Mouse (Mus musculus) heart, embryonic 16.5 days (tissue): ENCODE measurements around the gene Gprc5d. TPM values are rescaled to one million over a fixed set of nuclear protein-coding genes. Genes with fewer than 3 reads are reported as not detected.

Experiments
- ATAC-seq: fragments of 200-750 bp; cut with Nextera tagmentation; replicated peaks from 2 replicates; pipeline ENCODE4 v1.8.0; 2017; ENCODE audit warnings: moderate number of reproducible peaks; ENCODE audit not compliant: insufficient read depth, low FRiP score; ENCODE audit errors: extremely low read depth
- H3K27ac ChIP-seq: fragments of 300-500 bp; sonication (generic); 2 replicates; pipeline ENCODE4 v1.5.1; 2014; ENCODE audit warnings: mild to moderate bottlenecking, low read length, control low read depth, moderate library complexity
- H3K27me3 ChIP-seq: fragments of 300-500 bp; sonication (generic); 2 replicates; pipeline ENCODE4 v1.6.1; 2014; ENCODE audit warnings: low read length, mixed read lengths; ENCODE audit not compliant: control insufficient read depth, insufficient read depth
- H3K36me3 ChIP-seq: fragments of 300-500 bp; sonication (generic); 2 replicates; pipeline ENCODE4 v1.6.1; 2014; ENCODE audit not compliant: control insufficient read depth, insufficient read depth
- H3K4me1 ChIP-seq: fragments of 300-500 bp; sonication (generic); 2 replicates; pipeline ENCODE4 v1.6.1; 2014; ENCODE audit warnings: low read length, mixed read lengths; ENCODE audit not compliant: control insufficient read depth, insufficient read depth
- H3K4me2 ChIP-seq: fragments of 300-500 bp; sonication (generic); 2 replicates; pipeline ENCODE4 v1.6.1; 2014; ENCODE audit warnings: low read depth, mild to moderate bottlenecking, control low read depth, low read length
- H3K4me3 ChIP-seq: fragments of 300-500 bp; sonication (generic); 2 replicates; pipeline ENCODE4 v1.5.1; 2014; ENCODE audit warnings: mild to moderate bottlenecking, control low read depth, low read length
- H3K9ac ChIP-seq: fragments of 300-500 bp; sonication (generic); 2 replicates; pipeline ENCODE4 v1.6.1; 2014; ENCODE audit warnings: low read length, control low read depth
- H3K9me3 ChIP-seq: fragments of 300-500 bp; sonication (generic); replicated peaks from 2 replicates; pipeline ENCODE4 v1.6.1; 2016; ENCODE audit warnings: low read length; ENCODE audit not compliant: control insufficient read depth
- WGBS: fragments of 180-500 bp; shearing (Covaris S2); extraction: QIAGEN DNeasy Blood & Tissue Kit; methylation state at CpG from one replicate; pipeline ENCODE4 v1.1.7; 2014; 5-methylcytosine and 5-hydroxymethylcytosine counted together
- polyA plus RNA-seq: library from polyadenylated mRNA; unstranded; fragments of >200 nt; fragmentation: Nextera tagmentation; extraction: Ambion mirVana; gene quantifications from 2 replicates; pipeline ENCODE4 v1.2.1, GENCODE M21; 2015

The Gprc5d gene
- polyA plus RNA-seq, 1 experiment from 2014 or later, result not detected

DNA sequence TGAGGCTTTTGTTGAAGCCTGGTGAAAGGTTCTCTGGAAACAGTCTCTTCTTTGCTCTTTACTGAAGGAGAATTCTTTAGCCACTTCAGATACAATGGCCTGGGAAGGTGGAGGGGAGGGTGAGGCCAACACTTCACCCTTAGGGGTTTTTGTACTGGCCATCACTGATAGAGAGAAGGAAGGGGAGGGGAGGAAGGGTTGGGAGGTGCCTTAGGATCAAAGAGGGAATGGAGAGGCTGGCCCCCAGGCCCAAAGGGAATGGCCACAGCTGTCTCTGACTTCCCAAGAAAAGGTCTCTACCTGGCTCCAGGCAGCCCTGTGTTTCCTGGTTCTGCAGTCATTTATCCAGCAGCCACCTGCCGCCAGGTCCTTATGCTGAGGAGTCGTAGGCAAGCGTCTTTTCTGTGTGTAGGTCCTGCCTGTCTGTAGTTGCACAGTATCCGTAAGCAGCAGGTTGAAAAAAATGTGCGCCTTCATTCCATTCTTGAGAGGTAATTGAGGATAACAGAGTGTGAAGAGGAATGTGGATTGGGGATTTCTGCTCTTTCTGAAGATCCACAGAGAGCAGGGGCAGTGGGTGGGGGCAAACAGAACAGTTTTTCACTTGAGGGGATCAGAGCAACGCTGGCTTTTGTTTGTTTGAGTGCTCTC lies 51.2 kb downstream of the Gprc5d start:
- Histone ChIP-seq H3K4me1 (peaks cover 9% of the 10 kb centered on the region; the same call in 1 of the 2 replicates), H3K4me2 (peak overlapping the region; percentile 84; the same call in 1 of the 2 replicates), H3K4me3 (no peak overlapping the region; the same call in 1 of the 2 replicates), H3K27me3 (no peaks in the 10 kb centered on the region), H3K9ac (no peak overlapping the region), H3K9me3 (no peaks in the 10 kb centered on the region), H3K36me3 (no peaks in the 10 kb centered on the region), H3K27ac (peak overlapping the region; percentile 7; the same call in 1 of the 2 replicates)
- WGBS, result 34% methylated on average over 6 of the region's 6 CpGs
- ATAC-seq, result no peak

DNA sequence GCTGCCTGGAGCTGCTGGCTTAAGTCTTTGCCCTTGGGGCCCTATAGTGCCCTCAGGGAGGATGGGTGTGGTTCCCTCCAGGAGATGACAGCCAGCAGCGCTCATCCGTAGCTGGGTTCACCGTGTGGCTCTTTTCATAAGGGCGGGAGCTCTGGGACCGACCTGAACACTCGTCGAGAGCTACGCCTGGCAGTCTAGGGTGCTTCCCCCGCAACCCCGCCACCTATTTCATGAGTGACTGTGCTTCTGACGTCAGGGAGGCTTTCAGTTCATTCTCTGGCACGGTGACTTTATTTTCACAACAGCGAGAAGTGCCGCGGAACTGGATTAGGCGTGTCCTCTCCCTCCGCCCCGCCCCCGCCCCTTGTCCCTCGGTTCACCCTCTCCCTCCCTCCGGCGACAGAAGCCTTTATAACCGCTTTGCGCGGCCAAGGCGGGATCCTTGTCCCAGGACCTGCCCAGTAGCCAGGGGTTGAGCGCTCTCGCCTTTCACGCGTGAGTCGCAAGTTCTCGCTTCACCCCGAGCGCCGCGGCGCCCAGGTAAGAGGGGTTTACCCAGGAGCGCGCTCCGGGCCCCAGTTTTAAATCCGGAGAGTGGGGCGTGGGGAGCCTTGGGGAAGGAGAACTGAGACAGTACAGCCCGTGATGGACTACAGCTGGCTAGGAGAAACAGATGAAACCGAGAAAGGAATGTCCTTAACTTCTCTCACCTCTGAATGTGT lies 52.7 kb downstream of the Gprc5d start, which contains the start of gene Gprc5a:
Gene Gprc5a, plus strand, starts transcription at position 416 of the 722 bp plus-strand sequence.
- Histone ChIP-seq H3K4me1 (peaks cover 9% of the 10 kb centered on the region; the same call in 1 of the 2 replicates), H3K9ac (peak within 1 kb of the TSS; percentile 72), H3K27me3 (no peaks in the 10 kb centered on the region), H3K4me3 (peak within 1 kb of the TSS; percentile 57), H3K9me3 (no peaks in the 10 kb centered on the region), H3K4me2 (peak within 1 kb of the TSS; percentile 84), H3K27ac (peak within 1 kb of the TSS; percentile 7; the same call in 1 of the 2 replicates), H3K36me3 (no peaks in the 10 kb centered on the region)
- under 1% methylated on average over 44 of the region's 44 CpGs for WGBS
- peak; percentile 81 for ATAC-seq

DNA sequence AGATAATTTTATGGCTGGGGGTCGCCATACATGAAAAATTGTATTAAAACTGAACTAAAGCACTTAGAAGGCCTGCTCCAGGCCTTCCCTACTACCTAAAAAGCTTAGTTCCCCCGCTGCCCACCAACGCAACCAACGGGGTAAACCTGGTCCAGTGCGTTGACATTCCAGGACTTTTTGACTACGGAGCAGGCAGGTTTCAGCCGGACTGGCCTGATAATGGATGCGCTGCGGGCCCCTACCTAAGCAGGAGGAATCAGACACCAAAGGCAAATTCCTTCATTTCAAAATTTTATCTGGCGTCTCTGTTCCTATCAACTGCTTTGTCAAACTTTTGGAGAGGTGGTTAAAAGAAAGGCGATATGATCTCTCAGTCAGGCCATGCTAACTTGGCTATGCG lies 53.5 kb downstream of the Gprc5d start:
- H3K4me1 ChIP-seq, result peaks cover 9% of the 10 kb centered on the region; the same call in 1 of the 2 replicates
- no peak overlapping the region for H3K4me3 ChIP-seq
- H3K9me3 ChIP-seq, result no peaks in the 10 kb centered on the region
- ATAC-seq, result no peak
- no peak overlapping the region for H3K27ac ChIP-seq
- 80% methylated on average over 12 of the region's 12 CpGs for WGBS
- H3K36me3 ChIP-seq, result no peaks in the 10 kb centered on the region
- H3K4me2 ChIP-seq, result no peak overlapping the region
- no peak overlapping the region for H3K9ac ChIP-seq
- no peaks in the 10 kb centered on the region for H3K27me3 ChIP-seq

DNA sequence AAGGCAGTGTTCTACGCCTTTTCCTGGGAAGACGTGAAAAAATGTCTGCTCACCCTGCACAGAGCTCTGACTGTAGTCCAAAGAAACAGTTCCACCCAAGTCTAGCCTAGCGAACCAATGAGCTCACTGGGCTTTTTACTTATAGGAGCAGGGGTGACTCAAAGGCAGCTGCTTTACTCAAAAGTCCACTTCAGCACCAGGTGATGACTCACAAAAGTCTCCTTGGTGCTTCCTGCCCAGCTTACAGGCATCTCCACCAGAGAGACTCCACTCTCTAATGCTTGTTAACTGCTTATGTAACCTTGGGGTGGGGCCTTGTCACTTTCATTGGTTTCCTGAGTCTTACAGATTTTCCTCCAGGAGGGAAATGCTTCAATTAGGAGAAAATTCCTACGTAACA lies 57.4 kb downstream of the Gprc5d start:
- Histone ChIP-seq H3K9ac (no peak overlapping the region), H3K4me1 (no peaks in the 10 kb centered on the region), H3K27ac (no peak overlapping the region), H3K27me3 (no peaks in the 10 kb centered on the region), H3K36me3 (no peaks in the 10 kb centered on the region), H3K4me2 (no peak overlapping the region), H3K9me3 (no peaks in the 10 kb centered on the region), H3K4me3 (no peak overlapping the region)
- ATAC-seq, result no peak
- WGBS, result 94% methylated on average over 4 of the region's 4 CpGs

Other genes with a start within 250 kb of the Gprc5d start
- 9.1 and 10.6 TPM in 2 replicates for gene Gpr19, start 219.7 kb downstream of the Gprc5d start, polyA plus RNA-seq
- 14.7 TPM in 2 replicates for gene Cdkn1b, start 197.9 kb downstream of the Gprc5d start, polyA plus RNA-seq
- 8.9 and 9.9 TPM in 2 replicates for gene Apold1, start 136.6 kb downstream of the Gprc5d start, polyA plus RNA-seq
- gene Ddx47, start 106.7 kb downstream of the Gprc5d start, polyA plus RNA-seq, result 71.5 and 77.1 TPM in 2 replicates
- gene Gprc5a, start 52.6 kb downstream of the Gprc5d start, polyA plus RNA-seq, result 5.6 and 15.2 TPM in 2 replicates
- 11.0 and 12.2 TPM in 2 replicates for gene Fam234b, start 79.7 kb upstream of the Gprc5d start, polyA plus RNA-seq
- gene Hebp1, start 79.7 kb upstream of the Gprc5d start, polyA plus RNA-seq, result 11.9 and 15.1 TPM in 2 replicates
- 0.64 and 0.66 TPM in 2 replicates for gene Gsg1, start 136.1 kb upstream of the Gprc5d start, polyA plus RNA-seq
- not detected in 2 replicates for gene Pbp2, start 192.1 kb upstream of the Gprc5d start, polyA plus RNA-seq
- 48.5 and 51.9 TPM in 2 replicates for gene Emp1, start 244.3 kb upstream of the Gprc5d start, polyA plus RNA-seq